Mouse (Mus musculus) monocyte, adult 59 days (primary cell): Measurements from ENCODE around the gene Tsr3. TPM values are rescaled to one million over a fixed set of nuclear protein-coding genes. Genes with fewer than 3 reads are reported as not detected.

ENCODE experiments used
- total RNA-seq, 2 experiments: library from RNA; stranded (reverse); gene quantifications; one replicate each; pipeline ENCODE4 v1.2.4; 2023

Tsr3 gene
- total RNA-seq = 10 to 100 TPM; 10.4 to 11.6 TPM

GRCm38 (mm10) chr17:25239695-25240636 lies at the start of gene Tsr3, which contains the start of gene Gnptg:
Gene Tsr3, plus strand, starts transcription at chr17:25240170.
Gene Gnptg, minus strand, starts transcription at chr17:25240124.

DNA sequence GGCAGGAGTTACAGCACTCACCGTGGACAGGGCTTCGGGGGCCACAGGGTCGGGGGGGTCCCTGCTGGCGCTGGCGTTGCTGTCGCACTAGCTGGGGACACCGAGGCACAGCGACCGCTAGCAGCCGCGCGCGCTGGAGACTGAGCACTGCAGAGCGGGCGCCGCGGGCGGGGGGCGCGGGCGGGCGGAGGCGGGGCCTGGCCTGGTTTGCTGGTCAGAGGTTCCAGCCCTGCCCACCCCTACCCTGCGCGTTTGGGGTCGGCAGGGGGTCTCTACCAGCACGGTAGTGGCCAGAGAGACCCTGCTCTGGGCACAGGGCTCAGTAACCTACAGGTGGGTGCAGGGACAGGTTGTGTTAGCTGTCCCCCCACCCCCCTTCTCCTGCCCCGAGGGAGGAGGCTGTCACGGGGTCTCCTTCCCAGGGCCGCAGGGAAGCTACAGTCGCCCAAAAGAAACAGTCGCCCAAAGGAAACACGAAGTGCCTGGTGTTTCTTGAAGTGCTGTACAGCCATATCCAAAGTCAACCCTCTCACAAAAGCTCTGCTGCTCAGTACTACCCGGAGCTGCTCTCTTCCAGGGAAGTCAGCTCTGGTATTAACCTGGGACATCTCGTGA lies 16.3 kb downstream of the Tsr3 start, which contains the start of gene Baiap3:
TSS of gene Baiap3 (minus strand) at position 225 of the 615 bp plus-strand sequence.

GRCm38 (mm10) chr17:25274571-25275346 lies 34.8 kb downstream of the Tsr3 start, which contains the start of gene Ube2i:
Gene Ube2i, minus strand, starts transcription at chr17:25274622.

Other genes with a start within 250 kb of the Tsr3 start
- 10 to 100 TPM; 32.5 to 47.2 TPM for gene Cramp1l, start 224.4 kb upstream of the Tsr3 start, total RNA-seq
- 10 to 100 TPM; 17.7 to 18.3 TPM for gene Ift140, start 224.1 kb upstream of the Tsr3 start, total RNA-seq
- gene Tmem204, start 156.6 kb upstream of the Tsr3 start, total RNA-seq = not detected
- 10 to 100 TPM; 14.6 to 15.3 TPM for gene Telo2, start 124.2 kb upstream of the Tsr3 start, total RNA-seq
- gene Ptx4, start 119.4 kb upstream of the Tsr3 start, total RNA-seq = not detected
- 10 to 100 TPM; 36.7 to 44.1 TPM for gene Clcn7, start 106.8 kb upstream of the Tsr3 start, total RNA-seq
- gene Ccdc154, start 77.7 kb upstream of the Tsr3 start, total RNA-seq = under 1 TPM in 1 of 2 experiments, not detected in 1; 0.39 TPM
- gene Gm38655, start 64.7 kb upstream of the Tsr3 start, total RNA-seq = not detected
- 1 to 10 TPM; 7.7 to 7.8 TPM for gene BC003965, start 55.6 kb upstream of the Tsr3 start, total RNA-seq
- 10 to 100 TPM; 23.5 to 23.7 TPM for gene Unkl, start 51.8 kb upstream of the Tsr3 start, total RNA-seq
- 10 to 100 TPM; 19.2 to 22.1 TPM for gene Gnptg, start within 50 bp of the Tsr3 start, total RNA-seq
- gene Baiap3, start 16.2 kb downstream of the Tsr3 start, total RNA-seq = 1 to 10 TPM in 1 of 2 experiments, under 1 TPM in 1; 0.81 to 1.7 TPM
- gene Ube2i, start 34.5 kb downstream of the Tsr3 start, total RNA-seq = 100 to 1,000 TPM; 288 to 298 TPM
- 10 to 100 TPM in 1 of 2 experiments, 1 to 10 TPM in 1; 6.3 to 11.9 TPM for gene Prss34, start 58.2 kb downstream of the Tsr3 start, total RNA-seq
- gene Prss28, start 68.5 kb downstream of the Tsr3 start, total RNA-seq = not detected
- 1 to 10 TPM; 2.1 to 2.6 TPM for gene Prss29, start 78.5 kb downstream of the Tsr3 start, total RNA-seq
- not detected for gene Tpsab1, start 105.4 kb downstream of the Tsr3 start, total RNA-seq
- gene Tpsb2, start 126.1 kb downstream of the Tsr3 start, total RNA-seq = not detected
- gene Tpsg1, start 129.1 kb downstream of the Tsr3 start, total RNA-seq = not detected
- gene Cacna1h, start 193.6 kb downstream of the Tsr3 start, total RNA-seq = under 1 TPM; 0.08 to 0.43 TPM
- not detected for gene Tekt4, start 214.4 kb downstream of the Tsr3 start, total RNA-seq